Mouse (Mus musculus): ENCODE data around the gene Plekhg1. TPM values are rescaled to one million over a fixed set of nuclear protein-coding genes. Genes with fewer than 3 reads are reported as not detected.

Gene Plekhg1
- total RNA-seq, 4 experiments from 2014 or later: 11.8 to 16.1 (median 14.9) TPM

GRCm38 (mm10) chr10:3881179-3881578 lies 141.0 kb downstream of the Plekhg1 start:
- DNase-seq (ENCODE audit: low spot score in 2 of 2): no peak

GRCm38 (mm10) chr10:3888510-3888909 lies 148.3 kb downstream of the Plekhg1 start:
- peak; percentile 13 to 28 for DNase-seq (ENCODE audit: low spot score in 2 of 2)

- DNase-seq (ENCODE audit: low spot score in 2 of 2): no peak
These were observed 151.5 kb downstream of the Plekhg1 start for GRCm38 (mm10) chr10:3891381-3892263.

GRCm38 (mm10) chr10:3892368-3892767 lies 152.2 kb downstream of the Plekhg1 start:
- DNase-seq (ENCODE audit: low spot score in 2 of 2): no peak

- no peak for DNase-seq (ENCODE audit: low spot score in 2 of 2)
These were observed 157.9 kb downstream of the Plekhg1 start for GRCm38 (mm10) chr10:3898068-3898467.

- DNase-seq (ENCODE audit: low spot score in 2 of 2): no peak
These were observed 160.3 kb downstream of the Plekhg1 start for GRCm38 (mm10) chr10:3900416-3900956.

GRCm38 (mm10) chr10:3905747-3906146 lies 165.6 kb downstream of the Plekhg1 start:
- DNase-seq (ENCODE audit: low spot score in 2 of 2): no peak

- no peak for DNase-seq (ENCODE audit: low spot score in 2 of 2)
These were observed 173.9 kb downstream of the Plekhg1 start for GRCm38 (mm10) chr10:3914104-3914503.

GRCm38 (mm10) chr10:3920368-3921152 lies 180.4 kb downstream of the Plekhg1 start:
- DNase-seq (ENCODE audit: low spot score in 2 of 2): peak; percentile 39 to 56

GRCm38 (mm10) chr10:3928008-3928545 lies 187.9 kb downstream of the Plekhg1 start:
- peak in 1 of 2 experiments; percentile 12 for DNase-seq (ENCODE audit: low spot score in 2 of 2)

GRCm38 (mm10) chr10:3931831-3932230 lies 191.7 kb downstream of the Plekhg1 start:
- no peak for DNase-seq (ENCODE audit: low spot score in 2 of 2)

GRCm38 (mm10) chr10:3933311-3933940 lies 193.3 kb downstream of the Plekhg1 start:
- no peak for DNase-seq (ENCODE audit: low spot score in 2 of 2)

GRCm38 (mm10) chr10:3936864-3937263 lies 196.7 kb downstream of the Plekhg1 start:
- no peak for DNase-seq (ENCODE audit: low spot score in 2 of 2)

- DNase-seq (ENCODE audit: low spot score in 2 of 2): no peak
These were observed 199.9 kb downstream of the Plekhg1 start for GRCm38 (mm10) chr10:3939895-3940595.

- no peak for DNase-seq (ENCODE audit: low spot score in 2 of 2)
These were observed 200.4 kb downstream of the Plekhg1 start for GRCm38 (mm10) chr10:3940596-3940975.

GRCm38 (mm10) chr10:3941054-3941757 lies 201.0 kb downstream of the Plekhg1 start:
- no peak for DNase-seq (ENCODE audit: low spot score in 2 of 2)

GRCm38 (mm10) chr10:3942289-3942688 lies 202.1 kb downstream of the Plekhg1 start:
- no peak for DNase-seq (ENCODE audit: low spot score in 2 of 2)

GRCm38 (mm10) chr10:3943492-3944395 lies 203.6 kb downstream of the Plekhg1 start:
- DNase-seq (ENCODE audit: low spot score in 2 of 2): peak; percentile 15 to 50

GRCm38 (mm10) chr10:3946871-3947270 lies 206.7 kb downstream of the Plekhg1 start:
- no peak for DNase-seq (ENCODE audit: low spot score in 2 of 2)

Measured in layer of hippocampus, adult 8-10 months (tissue).